Mouse (Mus musculus) megakaryocyte, adult 5-6 weeks (primary cell): ENCODE measurements around the gene Usp16. TPM values are rescaled to one million over a fixed set of nuclear protein-coding genes. Genes with fewer than 3 reads are reported as not detected.

ENCODE experiments used
- ATAC-seq: 2 replicates; pipeline ENCODE4 v1.8.0; 2016; ENCODE audit warnings: mild to moderate bottlenecking, inconsistent platforms; ENCODE audit not compliant: poor library complexity, severe bottlenecking
- total RNA-seq, 2 experiments: library from RNA; stranded (forward) in 1 of 2; stranded (reverse) in 1 of 2; fragments of 153-499, 151-499 nt in 1 of 2; fragments of 221-1000, 200-1000 nt in 1 of 2; gene quantifications; 2 replicates each; pipeline versions ENCODE4 v1.2.3 to v1.2.4; 2015 to 2017

Gene Usp16
- total RNA-seq (2015) (49.7 and 73.0 TPM in 2 replicates), total RNA-seq (2017) (57.2 and 90.2 TPM in 2 replicates)

GRCm38 (mm10) chr16:87454419-87455179 is at the start of gene Usp16:
Gene Usp16 (plus strand): TSS chr16:87454703.
- ATAC-seq: peak; percentile 98

- peak; percentile 99 for ATAC-seq
These were observed 49.5 kb upstream of the Usp16 start for GRCm38 (mm10) chr16:87405001-87405400.

- peak; percentile 59 for ATAC-seq
These were observed 33.8 kb upstream of the Usp16 start for GRCm38 (mm10) chr16:87420662-87421061.

- no peak for ATAC-seq
These were observed 27.0 kb upstream of the Usp16 start for GRCm38 (mm10) chr16:87427516-87427915.

- peak; percentile 99 for ATAC-seq
These were observed 22.3 kb upstream of the Usp16 start, which contains the start of gene Ltn1 for GRCm38 (mm10) chr16:87432033-87432814. Gene Ltn1 (minus strand): TSS chr16:87432612.

GRCm38 (mm10) chr16:87434266-87434665 is 20.2 kb upstream of the Usp16 start:
- ATAC-seq: no peak

GRCm38 (mm10) chr16:87434946-87435345 is 19.6 kb upstream of the Usp16 start:
- no peak for ATAC-seq

GRCm38 (mm10) chr16:87435411-87436205 is 18.9 kb upstream of the Usp16 start:
- no peak for ATAC-seq

GRCm38 (mm10) chr16:87437096-87437495 is 17.4 kb upstream of the Usp16 start:
- no peak for ATAC-seq

- no peak for ATAC-seq
These were observed 15.8 kb upstream of the Usp16 start for GRCm38 (mm10) chr16:87438697-87439096.

GRCm38 (mm10) chr16:87440184-87440686 is 14.3 kb upstream of the Usp16 start, which contains the start of gene Rwdd2b:
Gene Rwdd2b (minus strand): TSS chr16:87440573.
- peak; percentile 97 for ATAC-seq

GRCm38 (mm10) chr16:87441089-87441488 is 13.4 kb upstream of the Usp16 start:
- peak; percentile 20 for ATAC-seq

- ATAC-seq: no peak
These were observed 12.2 kb upstream of the Usp16 start for GRCm38 (mm10) chr16:87442291-87442690.

GRCm38 (mm10) chr16:87443245-87443644 is 11.3 kb upstream of the Usp16 start:
- no peak for ATAC-seq

GRCm38 (mm10) chr16:87444071-87444470 is 10.4 kb upstream of the Usp16 start:
- ATAC-seq: no peak

GRCm38 (mm10) chr16:87445110-87445509 is 9.4 kb upstream of the Usp16 start:
- ATAC-seq: no peak

- no peak for ATAC-seq
These were observed 9.0 kb upstream of the Usp16 start for GRCm38 (mm10) chr16:87445528-87445927.

- ATAC-seq: no peak
These were observed 1.3 kb upstream of the Usp16 start for GRCm38 (mm10) chr16:87453226-87453625.

- peak; percentile 63 for ATAC-seq
These were observed 693 bp downstream of the Usp16 start for GRCm38 (mm10) chr16:87455180-87455611.

- ATAC-seq: no peak
These were observed 4.2 kb downstream of the Usp16 start for GRCm38 (mm10) chr16:87458752-87459151.

GRCm38 (mm10) chr16:87470579-87470978 is 16.1 kb downstream of the Usp16 start:
- ATAC-seq: no peak
